Mouse (Mus musculus): Measurements from ENCODE around the gene Abracl.
A peak's percentile ranks its signal among the peaks of the same experiment; 100 is the strongest.

The Abracl gene

GRCm38 (mm10) chr10:18021576-18022311, 1.3 kb downstream of the Abracl start:
- peak in 1 of 2 experiments; percentile 11 for DNase-seq

GRCm38 (mm10) chr10:18020846-18021245, 2.2 kb downstream of the Abracl start:
- DNase-seq: no peak

- no peak for DNase-seq
These were observed 2.6 kb downstream of the Abracl start for GRCm38 (mm10) chr10:18020443-18020842.

- no peak for DNase-seq
These were observed 11.3 kb downstream of the Abracl start for GRCm38 (mm10) chr10:18011761-18012160.

GRCm38 (mm10) chr10:18009744-18010143, 13.3 kb downstream of the Abracl start:
- DNase-seq: no peak

GRCm38 (mm10) chr10:18008118-18008517, 15.0 kb downstream of the Abracl start:
- DNase-seq: no peak

GRCm38 (mm10) chr10:18007243-18007642, 15.8 kb downstream of the Abracl start:
- no peak for DNase-seq

- DNase-seq: peak in 1 of 2 experiments; percentile 8
These were observed 16.3 kb downstream of the Abracl start for GRCm38 (mm10) chr10:18006756-18007155.

GRCm38 (mm10) chr10:18005136-18005955, 17.7 kb downstream of the Abracl start:
- no peak for DNase-seq

GRCm38 (mm10) chr10:18003966-18004637, 19.0 kb downstream of the Abracl start:
- no peak for DNase-seq

- no peak for DNase-seq
These were observed 32.5 kb downstream of the Abracl start for GRCm38 (mm10) chr10:17990576-17990975.

- no peak for DNase-seq
These were observed 34.0 kb downstream of the Abracl start for GRCm38 (mm10) chr10:17989136-17989535.

- no peak for DNase-seq
These were observed 35.2 kb downstream of the Abracl start for GRCm38 (mm10) chr10:17987823-17988423.

- DNase-seq: peak; percentile 87 to 92
These were observed 39.8 kb downstream of the Abracl start for GRCm38 (mm10) chr10:17983313-17983712.

GRCm38 (mm10) chr10:17966090-17966489, 57.0 kb downstream of the Abracl start:
- no peak for DNase-seq

Data from cerebellum, postnatal 25 days (tissue).